Comparison of ENCODE assay signal across 9 mouse cellular contexts in the genomic region with DNA sequence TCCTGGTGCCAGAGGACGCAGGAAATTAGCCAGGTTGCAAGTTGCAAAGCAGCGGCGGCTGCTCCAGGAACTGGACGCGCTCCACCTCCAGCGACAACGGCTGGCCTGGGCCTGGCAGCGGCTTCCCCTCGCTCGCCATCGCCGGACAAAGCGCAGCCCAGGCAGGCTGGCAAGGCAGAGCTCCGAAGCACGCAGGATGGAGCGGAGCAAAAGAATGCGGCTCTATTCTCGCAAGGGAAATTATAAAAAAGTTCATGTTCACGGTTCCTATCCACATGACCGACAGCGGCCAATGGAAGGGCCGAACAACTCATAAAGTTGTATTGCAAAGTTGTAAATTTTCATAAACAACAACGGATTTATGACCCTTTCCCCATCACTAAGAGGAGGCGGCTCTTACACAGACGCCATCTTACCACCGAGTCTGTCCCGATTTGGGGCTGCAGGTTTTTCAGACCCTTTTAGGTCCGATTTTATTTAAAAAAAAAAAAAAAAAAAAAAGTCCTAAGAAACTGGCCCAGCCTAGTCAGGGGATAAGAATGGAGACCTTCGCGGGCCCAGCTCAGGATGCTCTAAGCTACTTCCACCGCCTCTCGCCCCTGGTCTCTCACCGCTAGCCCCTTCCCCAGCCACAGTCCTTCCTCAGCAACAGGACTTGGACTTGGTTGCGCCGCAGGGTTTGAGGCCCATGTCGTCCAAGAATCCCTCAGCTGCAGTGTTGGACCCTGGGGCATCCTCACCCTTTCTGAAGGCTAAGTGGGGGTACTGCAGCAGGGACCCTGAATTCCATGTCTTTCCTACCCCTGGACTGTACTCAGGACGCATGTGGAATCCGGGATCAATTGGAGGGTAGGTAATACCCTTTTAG. TPM values are rescaled to one million over a fixed set of nuclear protein-coding genes. Genes with fewer than 3 reads are reported as not detected.
DNase-seq lines count a peak whose midpoint lies in the region; ATAC-seq lines count a peak whose summit lies in the region.
"Had no signal": no experiment of that assay in that cellular context is flagged by ENCODE, and none has a peak within 500 bp of the region (broad histone marks: within the 10 kb centered on the region; RNA-seq: fewer than 3 reads in every experiment).

Gene Hoxa3 (minus strand): TSS at position 218 of the 868 bp plus-strand sequence.
Gene Gm28308 (minus strand): TSS at position 221 of the 868 bp plus-strand sequence.

- H3K4me2 ChIP-seq in heart, embryonic 11.5 days: peak within 1 kb of the TSS; percentile 40
- H3K4me2 ChIP-seq in embryonic facial prominence, embryonic 13.5 days: peak within 1 kb of the TSS; percentile 34
- H3K4me2 ChIP-seq in lung, embryonic 15.5 days: peak within 1 kb of the TSS; percentile 61
- H3K4me2 ChIP-seq in midbrain, embryonic 13.5 days (replicated peaks): no peak within 1 kb of the TSS

- H3K4me1 ChIP-seq in heart, embryonic 11.5 days (ENCODE audit: control insufficient read depth, insufficient read depth, low read length): peaks cover 13% of the 10 kb centered on the region
- H3K4me1 ChIP-seq in embryonic facial prominence, embryonic 13.5 days: peaks cover 27% of the 10 kb centered on the region
- H3K4me1 ChIP-seq in lung, embryonic 15.5 days: peaks cover 26% of the 10 kb centered on the region
- H3K4me1 ChIP-seq in forebrain, embryonic 10.5 days: peaks cover 32% of the 10 kb centered on the region
- peaks cover 15% of the 10 kb centered on the region for H3K4me1 ChIP-seq in midbrain, embryonic 13.5 days (replicated peaks)

- peaks cover 99% of the 10 kb centered on the region for H3K27me3 ChIP-seq in heart, embryonic 11.5 days (ENCODE audit: control insufficient read depth, insufficient read depth, low read length)
- H3K27me3 ChIP-seq in embryonic facial prominence, embryonic 13.5 days: peaks cover 100% of the 10 kb centered on the region
- H3K27me3 ChIP-seq in lung, embryonic 15.5 days: peaks cover 98% of the 10 kb centered on the region
- H3K27me3 ChIP-seq in forebrain, embryonic 10.5 days (ENCODE audit: poor library complexity, severe bottlenecking): peaks cover 100% of the 10 kb centered on the region
- H3K27me3 ChIP-seq in midbrain, embryonic 13.5 days: peaks cover 100% of the 10 kb centered on the region

- no peak for DNase-seq in heart, postnatal 25 days (ENCODE audit: low spot score)
- DNase-seq in kidney, adult 11 months: peak; percentile 86
- DNase-seq in urinary bladder, postnatal 4 days (ENCODE audit: low spot score in 2 of 2): peak; percentile 60 to 62
- DNase-seq in forebrain, embryonic 10.5 days (ENCODE audit: extremely low spot score, low spot score): no peak

- no peak within 1 kb of the TSS for H3K27ac ChIP-seq in heart, embryonic 11.5 days (ENCODE audit: low read depth, low read length)
- H3K27ac ChIP-seq in embryonic facial prominence, embryonic 13.5 days: no peak within 1 kb of the TSS
- H3K27ac ChIP-seq in lung, embryonic 15.5 days: peak within 1 kb of the TSS; percentile 57
- no peak within 1 kb of the TSS for H3K27ac ChIP-seq in forebrain, embryonic 10.5 days
- no peak within 1 kb of the TSS for H3K27ac ChIP-seq in midbrain, embryonic 13.5 days

- 2% methylated on average over 38 of the region's 38 CpGs for WGBS in heart, embryonic 11.5 days (ENCODE audit: insufficient replicate concordance)
- WGBS in embryonic facial prominence, embryonic 13.5 days: 3% methylated on average over 38 of the region's 38 CpGs
- WGBS in lung, embryonic 15.5 days: 10% methylated on average over 38 of the region's 38 CpGs
- 2% methylated on average over 38 of the region's 38 CpGs for WGBS in forebrain, embryonic 10.5 days
- 2% methylated on average over 38 of the region's 38 CpGs for WGBS in midbrain, embryonic 13.5 days

- peak within 1 kb of the TSS; percentile 26 for H3K4me3 ChIP-seq in heart, embryonic 11.5 days (ENCODE audit: low read depth, low read length)
- 0 out of 2 replicates have a peak within 1 kb of the TSS, but pooled peaks have one; percentile 20 for H3K4me3 ChIP-seq in embryonic facial prominence, embryonic 13.5 days
- H3K4me3 ChIP-seq in lung, embryonic 15.5 days: peak within 1 kb of the TSS; percentile 42
- no peak within 1 kb of the TSS for H3K4me3 ChIP-seq in forebrain, embryonic 10.5 days
- no peak within 1 kb of the TSS for H3K4me3 ChIP-seq in midbrain, embryonic 13.5 days (replicated peaks)

- H3K9me3 ChIP-seq in heart, embryonic 11.5 days (replicated peaks; ENCODE audit: control insufficient read depth, low read length): no peaks in the 10 kb centered on the region
- no peaks in the 10 kb centered on the region for H3K9me3 ChIP-seq in embryonic facial prominence, embryonic 13.5 days
- H3K9me3 ChIP-seq in lung, embryonic 15.5 days: no peaks in the 10 kb centered on the region
- H3K9me3 ChIP-seq in forebrain, embryonic 10.5 days: no peaks in the 10 kb centered on the region
- H3K9me3 ChIP-seq in midbrain, embryonic 13.5 days: no peaks in the 10 kb centered on the region

- H3K9ac ChIP-seq in heart, embryonic 11.5 days (ENCODE audit: low read depth, low read length): no peak within 1 kb of the TSS
- H3K9ac ChIP-seq in embryonic facial prominence, embryonic 13.5 days: no peak within 1 kb of the TSS
- H3K9ac ChIP-seq in lung, embryonic 15.5 days: peak within 1 kb of the TSS; percentile 35
- H3K9ac ChIP-seq in midbrain, embryonic 13.5 days (replicated peaks): no peak within 1 kb of the TSS

- intact Hi-C loops in heart, postnatal 25 days (cut with DNase I): no loop called here

- ATAC-seq in heart, embryonic 11.5 days (replicated peaks; ENCODE audit: insufficient number of reproducible peaks, low FRiP score, low TSS enrichment): no peak
- ATAC-seq in embryonic facial prominence, embryonic 13.5 days (ENCODE audit: insufficient number of reproducible peaks, insufficient read depth, low FRiP score, low TSS enrichment, low read depth): no peak
- no peak for ATAC-seq in lung, embryonic 15.5 days (ENCODE audit: borderline replicate concordance, extremely low read depth, low FRiP score, low TSS enrichment)
- ATAC-seq in midbrain, embryonic 13.5 days: no peak

- no peaks in the 10 kb centered on the region for H3K36me3 ChIP-seq in heart, embryonic 11.5 days (ENCODE audit: control insufficient read depth, insufficient read depth, low read length)
- H3K36me3 ChIP-seq in embryonic facial prominence, embryonic 13.5 days: no peaks in the 10 kb centered on the region
- H3K36me3 ChIP-seq in lung, embryonic 15.5 days: no peaks in the 10 kb centered on the region
- no peaks in the 10 kb centered on the region for H3K36me3 ChIP-seq in forebrain, embryonic 10.5 days (replicated peaks)
- no peaks in the 10 kb centered on the region for H3K36me3 ChIP-seq in midbrain, embryonic 13.5 days

RNA-seq across cellular contexts. Expression of gene Hoxa3, which starts in this region (rescaled TPM):
- 1.5 and 2.2 TPM in 2 replicates for polyA plus RNA-seq in heart, embryonic 11.5 days (2014; fragmentation: Nextera tagmentation; extraction: Ambion mirVana)
- 1 to 10 TPM in 1 of 2 experiments, under 1 TPM in 1; 0.48 to 1.0 TPM for total RNA-seq in heart, postnatal 25 days (2021)
- polyA plus RNA-seq in embryonic facial prominence, embryonic 13.5 days (2015; fragmentation: Nextera tagmentation; extraction: Ambion mirVana): 0.52 TPM in 1 of 2 replicates, not detected in the other
- 7.5 and 9.4 TPM in 2 replicates for polyA plus RNA-seq in lung, embryonic 15.5 days (2015; fragmentation: Nextera tagmentation; extraction: Ambion mirVana)
- polyA plus RNA-seq in forebrain, embryonic 10.5 days (2016; fragmentation: Nextera tagmentation; extraction: Ambion mirVana): not detected in 2 replicates
- polyA plus RNA-seq in midbrain, embryonic 13.5 days (2015; fragmentation: Nextera tagmentation; extraction: Ambion mirVana): not detected in 2 replicates
- total RNA-seq: MEL had no signal

RNA-seq across cellular contexts. Expression of gene Gm28308, which starts in this region (rescaled TPM):
- polyA plus RNA-seq in heart, embryonic 11.5 days (2014; fragmentation: Nextera tagmentation; extraction: Ambion mirVana): not detected in 2 replicates
- total RNA-seq in heart, postnatal 25 days (2021): not detected
- polyA plus RNA-seq in embryonic facial prominence, embryonic 13.5 days (2015; fragmentation: Nextera tagmentation; extraction: Ambion mirVana): not detected in 2 replicates
- not detected in 2 replicates for polyA plus RNA-seq in lung, embryonic 15.5 days (2015; fragmentation: Nextera tagmentation; extraction: Ambion mirVana)
- polyA plus RNA-seq in forebrain, embryonic 10.5 days (2016; fragmentation: Nextera tagmentation; extraction: Ambion mirVana): not detected in 2 replicates
- polyA plus RNA-seq in midbrain, embryonic 13.5 days (2015; fragmentation: Nextera tagmentation; extraction: Ambion mirVana): not detected in 2 replicates
- total RNA-seq: MEL had no signal

Comparison
In these comparisons a context has a peak if more than half of its experiments do, and no peak if none do; other contexts are left out.
1. H3K4me3 ChIP-seq: peak in heart, embryonic 11.5 days (single experiment), embryonic facial prominence, embryonic 13.5 days (single experiment) and lung, embryonic 15.5 days (single experiment); none in forebrain, embryonic 10.5 days (single experiment) and midbrain, embryonic 13.5 days (single experiment).
2. DNase-seq: peak in kidney, adult 11 months (single experiment) and urinary bladder, postnatal 4 days (2 of 2); none in heart, postnatal 25 days (single experiment) and forebrain, embryonic 10.5 days (single experiment).